Mouse (Mus musculus) embryonic facial prominence, embryonic 14.5 days (tissue): ENCODE data around the gene Ccr8. TPM values are rescaled to one million over a fixed set of nuclear protein-coding genes. Genes with fewer than 3 reads are reported as not detected.

ENCODE experiments used
- polyA plus RNA-seq: library from polyadenylated mRNA; unstranded; fragments of >200 nt; fragmentation: Nextera tagmentation; extraction: Ambion mirVana; gene quantifications from 2 replicates; pipeline ENCODE4 v1.2.1, GENCODE M21; 2014

Gene Ccr8
- polyA plus RNA-seq, 1 experiment from 2014 or later, result 2.3 TPM

Other genes starting within 250 kb of the Ccr8 start
- 46.5 and 50.2 TPM in 2 replicates for gene Wdr48, start 197.2 kb upstream of the Ccr8 start, polyA plus RNA-seq
- gene Gorasp1, start 154.5 kb upstream of the Ccr8 start, polyA plus RNA-seq, result 29.9 and 32.4 TPM in 2 replicates
- gene Ttc21a, start 154.5 kb upstream of the Ccr8 start, polyA plus RNA-seq, result 0.52 and 0.72 TPM in 2 replicates
- 1.7 and 2.4 TPM in 2 replicates for gene Csrnp1, start 107.5 kb upstream of the Ccr8 start, polyA plus RNA-seq
- gene Xirp1, start 68.5 kb upstream of the Ccr8 start, polyA plus RNA-seq, result 4.9 and 8.0 TPM in 2 replicates
- 9.8 and 11.3 TPM in 2 replicates for gene Cx3cr1, start 22.2 kb upstream of the Ccr8 start, polyA plus RNA-seq
- 23.6 and 23.8 TPM in 2 replicates for gene Slc25a38, start 18.3 kb downstream of the Ccr8 start, polyA plus RNA-seq
- 1,998 and 2,049 TPM in 2 replicates for gene Rpsa, start 35.6 kb downstream of the Ccr8 start, polyA plus RNA-seq
- 0.08 TPM in 1 of 2 replicates, not detected in the other for gene Mobp, start 57.6 kb downstream of the Ccr8 start, polyA plus RNA-seq
- 0.68 and 0.72 TPM in 2 replicates for gene Myrip, start 209.4 kb downstream of the Ccr8 start, polyA plus RNA-seq